Mouse (Mus musculus) myocyte (in vitro differentiated cells): ENCODE measurements around the gene Slc38a2.

ENCODE experiments used
- E2F4 ChIP-seq: IDR thresholded peaks from one replicate; pipeline ENCODE4 v1.6.1; 2011; ENCODE audit warnings: mild to moderate bottlenecking, control low read depth, moderate library complexity; ENCODE audit not compliant: insufficient read depth
- MAX ChIP-seq: IDR thresholded peaks from one replicate; pipeline ENCODE4 v1.6.1; 2011; ENCODE audit warnings: low read depth, mild to moderate bottlenecking, control low read depth
- MYOD1 ChIP-seq, 3 experiments: IDR thresholded peaks; one replicate each; pipeline ENCODE4 v1.6.1; 2011; ENCODE audit warnings: control low read depth in 2 of 3, low read depth in 2 of 3, mild to moderate bottlenecking in 2 of 3, moderate library complexity in 1 of 3; ENCODE audit not compliant: insufficient read length in 2 of 3, control insufficient read depth in 1 of 3
- POLR2A ChIP-seq: IDR thresholded peaks from one replicate; pipeline ENCODE4 v1.6.1; 2011; ENCODE audit warnings: low read depth, mild to moderate bottlenecking, control low read depth, moderate library complexity; ENCODE audit not compliant: insufficient read length
- REST ChIP-seq: IDR thresholded peaks from one replicate; pipeline ENCODE4 v1.6.1; 2011; ENCODE audit warnings: mild to moderate bottlenecking, control low read depth, moderate library complexity; ENCODE audit not compliant: insufficient read depth, insufficient read length
- SRF ChIP-seq: IDR thresholded peaks from one replicate; pipeline ENCODE4 v1.6.1; 2011; ENCODE audit warnings: low read depth; ENCODE audit not compliant: control insufficient read depth, insufficient read length
- TCF12 ChIP-seq: IDR thresholded peaks from one replicate; pipeline ENCODE4 v1.6.1; 2011; ENCODE audit warnings: mild to moderate bottlenecking, control low read depth; ENCODE audit not compliant: poor library complexity, insufficient read depth, severe bottlenecking
- TCF3 ChIP-seq: IDR thresholded peaks from one replicate; pipeline ENCODE4 v1.6.1; 2011; ENCODE audit warnings: low read depth, control low read depth; ENCODE audit not compliant: insufficient read length
- USF1 ChIP-seq: IDR thresholded peaks from one replicate; pipeline ENCODE4 v1.6.1; 2011; ENCODE audit warnings: low read depth, mild to moderate bottlenecking, control low read depth, moderate library complexity

DNA sequence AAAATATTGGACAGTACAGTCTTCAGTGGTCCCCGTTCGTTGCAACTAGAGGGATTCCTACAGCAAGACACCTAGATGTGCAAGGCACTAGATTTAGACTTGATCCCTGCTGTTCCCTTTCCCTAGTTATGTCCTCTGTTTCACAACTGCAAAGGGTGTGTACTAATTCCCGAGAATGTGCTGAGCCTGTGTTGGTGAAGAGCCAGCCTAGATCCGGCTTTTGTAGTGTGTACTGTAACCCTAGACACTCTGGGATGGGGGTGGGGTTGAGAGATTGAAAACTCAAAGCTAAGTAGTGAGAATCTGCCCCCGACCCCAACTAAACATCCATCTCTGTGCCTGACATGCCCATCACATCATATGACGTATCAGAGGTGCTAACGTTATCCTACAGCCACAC, 18.9 kb upstream of the Slc38a2 start:
- TF ChIP-seq E2F4 (no peak), REST (no peak), POLR2A (no peak), MAX (no peak), SRF (no peak), TCF3 (no peak), MYOD1 (IDR thresholded peaks at IDR 0.05; ENCODE audit: control insufficient read depth in 1 of 3, insufficient read length in 2 of 3, low read depth in 2 of 3) (no peak), TCF12 (no peak), USF1 (no peak)
